Mouse (Mus musculus) heart, adult 18-20 months (tissue): ENCODE data around the gene Fam160a1. TPM values are rescaled to one million over a fixed set of nuclear protein-coding genes. Genes with fewer than 3 reads are reported as not detected.
A peak's percentile ranks its signal among the peaks of the same experiment; 100 is the strongest.

Experiments
- DNase-seq, 2 experiments: peaks; one replicate each; pipeline ENCODE4 v3.0.0; 2021 to 2022; ENCODE audit warnings: mixed read lengths in 1 of 2
- long read RNA-seq, 2 experiments: library from polyadenylated mRNA; stranded (forward); transcript quantifications; one replicate each; pipeline ENCODE4 v2.0.0; 2021
- total RNA-seq, 2 experiments: library from RNA; stranded (reverse); gene quantifications; 2 replicates each; pipeline ENCODE4 v1.2.3; 2021

Fam160a1 gene
- total RNA-seq, result 10 to 100 TPM; 47.6 to 48.0 TPM
- long read RNA-seq, experiment 1, transcript Fam160a1-204 (4 exons, 3,242 nt), result major isoform, 7 of 19 reads
- long read RNA-seq, experiment 1, partial matches to known transcripts, result 1 of 19 reads
- long read RNA-seq, experiment 1, other reads (novel, unspliced or antisense), result 11 of 19 reads
- long read RNA-seq, experiment 2, partial matches to known transcripts, result 0 of 5 reads
- long read RNA-seq, experiment 2, other reads (novel, unspliced or antisense), result 3 of 5 reads

GRCm38 (mm10) chr3:85817191-85817590 is at the start of gene Fam160a1:
Fam160a1 (minus strand) TSS chr3:85817291.
- no peak for DNase-seq

- DNase-seq, result no peak
Observed at GRCm38 (mm10) chr3:85863996-85864395, 46.9 kb upstream of the Fam160a1 start.

GRCm38 (mm10) chr3:85862886-85863285 is 45.8 kb upstream of the Fam160a1 start:
- no peak for DNase-seq

- no peak for DNase-seq
Observed at GRCm38 (mm10) chr3:85860996-85861395, 43.9 kb upstream of the Fam160a1 start.

- DNase-seq, result no peak
Observed at GRCm38 (mm10) chr3:85859311-85859710, 42.2 kb upstream of the Fam160a1 start.

GRCm38 (mm10) chr3:85858140-85859135 is 41.3 kb upstream of the Fam160a1 start:
- peak; percentile 75 to 80 for DNase-seq

- DNase-seq, result no peak
Observed at GRCm38 (mm10) chr3:85857083-85857482, 40.0 kb upstream of the Fam160a1 start.

- no peak for DNase-seq
Observed at GRCm38 (mm10) chr3:85855947-85856346, 38.9 kb upstream of the Fam160a1 start.

GRCm38 (mm10) chr3:85855043-85855442 is 38.0 kb upstream of the Fam160a1 start:
- DNase-seq, result no peak

- no peak for DNase-seq
Observed at GRCm38 (mm10) chr3:85854143-85854542, 37.1 kb upstream of the Fam160a1 start.

- no peak for DNase-seq
Observed at GRCm38 (mm10) chr3:85853715-85854114, 36.6 kb upstream of the Fam160a1 start.

GRCm38 (mm10) chr3:85850079-85850478 is 33.0 kb upstream of the Fam160a1 start:
- DNase-seq, result no peak

GRCm38 (mm10) chr3:85846316-85846715 is 29.2 kb upstream of the Fam160a1 start:
- no peak for DNase-seq

- DNase-seq, result no peak
Observed at GRCm38 (mm10) chr3:85845341-85845740, 28.2 kb upstream of the Fam160a1 start.

GRCm38 (mm10) chr3:85842881-85843218 is 25.8 kb upstream of the Fam160a1 start:
- DNase-seq, result peak; percentile 28 to 55

- DNase-seq, result peak; percentile 22 to 45
Observed at GRCm38 (mm10) chr3:85842177-85842880, 25.2 kb upstream of the Fam160a1 start.

- DNase-seq, result no peak
Observed at GRCm38 (mm10) chr3:85841454-85842176, 24.5 kb upstream of the Fam160a1 start.

- DNase-seq, result no peak
Observed at GRCm38 (mm10) chr3:85833627-85834026, 16.5 kb upstream of the Fam160a1 start.

GRCm38 (mm10) chr3:85832490-85833155 is 15.5 kb upstream of the Fam160a1 start:
- DNase-seq, result no peak

- DNase-seq, result no peak
Observed at GRCm38 (mm10) chr3:85831785-85832184, 14.7 kb upstream of the Fam160a1 start.

GRCm38 (mm10) chr3:85829047-85829446 is 12.0 kb upstream of the Fam160a1 start:
- DNase-seq, result peak in 1 of 2 experiments; percentile 15
